Mouse (Mus musculus): ENCODE measurements around the gene Hk2. TPM values are rescaled to one million over a fixed set of nuclear protein-coding genes. Genes with fewer than 3 reads are reported as not detected.

The Hk2 gene
- total RNA-seq, 2 experiments from 2014 or later = 6.5 to 6.8 TPM

DNA sequence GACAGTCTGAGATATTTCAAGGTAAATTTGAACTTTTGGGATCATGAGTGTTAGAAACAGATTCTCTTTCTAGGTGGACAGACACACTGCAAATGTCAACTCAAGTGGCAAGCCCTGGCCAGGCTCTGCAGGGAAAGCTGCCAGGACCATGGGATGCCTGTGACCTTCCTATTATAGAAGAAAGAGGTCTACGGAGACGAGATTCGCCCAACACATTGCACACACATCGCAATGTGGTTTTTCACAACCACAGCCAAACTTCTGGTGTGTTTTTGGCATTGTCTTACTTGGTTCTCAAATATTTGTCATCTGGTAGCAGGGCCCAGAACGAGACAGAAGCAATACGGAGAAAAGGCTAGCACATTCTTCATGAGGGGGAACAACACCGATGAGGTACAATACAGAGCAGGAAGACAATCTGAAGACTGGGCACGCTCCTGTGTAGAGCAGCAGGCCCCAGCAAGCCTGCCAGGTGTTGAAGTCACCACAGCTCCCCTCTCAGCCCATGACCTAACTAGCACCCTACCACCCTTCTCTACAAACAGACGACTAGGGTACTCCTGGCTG, 26.1 kb downstream of the Hk2 start:
- no peak for ATAC-seq (replicated peaks; ENCODE audit: low FRiP score, low TSS enrichment, poor library complexity, severe bottlenecking)

DNA sequence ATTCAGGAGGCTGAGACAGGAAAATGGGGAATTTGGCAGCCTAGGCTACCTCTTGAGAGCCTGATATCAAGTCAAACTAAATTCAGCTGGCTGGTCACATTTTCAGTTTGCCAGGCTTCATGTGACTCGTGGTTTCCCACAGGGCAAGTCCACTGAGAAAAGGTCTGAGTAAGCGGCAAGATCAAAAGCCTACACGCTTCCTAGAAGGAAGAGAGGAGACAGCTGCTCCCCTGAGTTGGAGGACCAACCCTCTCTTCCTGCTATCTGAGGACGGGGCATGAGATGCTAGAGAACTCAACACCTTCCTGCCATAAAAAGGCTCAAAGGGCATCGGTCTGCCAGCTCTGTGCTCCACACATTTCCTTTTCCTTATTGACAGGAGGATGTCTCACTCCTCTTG, 27.2 kb downstream of the Hk2 start:
- ATAC-seq (replicated peaks; ENCODE audit: low FRiP score, low TSS enrichment, poor library complexity, severe bottlenecking) = no peak

DNA sequence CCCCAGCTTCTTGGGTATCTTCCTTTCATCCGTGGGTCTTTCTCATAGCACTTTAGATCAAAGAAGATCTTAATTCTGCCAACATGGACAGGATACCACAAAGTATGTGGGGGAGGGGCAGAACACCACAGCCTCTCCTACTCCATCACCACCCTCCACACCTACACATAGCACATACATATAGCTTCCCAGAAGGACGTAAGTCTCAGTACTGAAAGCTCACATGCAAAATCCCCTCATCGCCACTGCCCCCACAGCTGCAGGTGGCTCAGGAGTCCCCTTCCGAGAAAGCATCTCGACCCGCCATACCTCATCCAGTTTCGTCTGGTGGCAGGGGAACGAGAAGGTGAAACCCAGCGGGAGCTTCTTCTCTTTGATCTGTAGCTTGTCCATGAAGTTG, 29.7 kb downstream of the Hk2 start:
- no peak for ATAC-seq (replicated peaks; ENCODE audit: low FRiP score, low TSS enrichment, poor library complexity, severe bottlenecking)

DNA sequence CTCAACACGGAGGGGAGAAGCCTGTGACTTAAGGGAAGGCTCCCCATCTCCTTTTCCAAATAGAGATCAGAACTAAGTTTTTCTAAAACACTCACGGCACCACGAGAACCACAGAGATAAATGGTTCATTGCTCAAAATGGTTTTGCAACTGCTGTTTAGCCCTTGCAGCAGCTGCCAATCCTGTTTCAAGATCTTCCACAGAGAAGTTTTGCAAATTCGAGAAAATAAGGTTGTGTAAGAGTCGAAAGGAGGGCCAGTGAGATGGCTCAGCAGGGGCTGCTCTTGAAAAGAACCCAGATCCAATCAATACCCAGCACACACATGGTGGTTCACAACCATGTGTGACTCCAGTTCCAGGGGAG, 32.8 kb downstream of the Hk2 start:
- no peak for ATAC-seq (replicated peaks; ENCODE audit: low FRiP score, low TSS enrichment, poor library complexity, severe bottlenecking)

DNA sequence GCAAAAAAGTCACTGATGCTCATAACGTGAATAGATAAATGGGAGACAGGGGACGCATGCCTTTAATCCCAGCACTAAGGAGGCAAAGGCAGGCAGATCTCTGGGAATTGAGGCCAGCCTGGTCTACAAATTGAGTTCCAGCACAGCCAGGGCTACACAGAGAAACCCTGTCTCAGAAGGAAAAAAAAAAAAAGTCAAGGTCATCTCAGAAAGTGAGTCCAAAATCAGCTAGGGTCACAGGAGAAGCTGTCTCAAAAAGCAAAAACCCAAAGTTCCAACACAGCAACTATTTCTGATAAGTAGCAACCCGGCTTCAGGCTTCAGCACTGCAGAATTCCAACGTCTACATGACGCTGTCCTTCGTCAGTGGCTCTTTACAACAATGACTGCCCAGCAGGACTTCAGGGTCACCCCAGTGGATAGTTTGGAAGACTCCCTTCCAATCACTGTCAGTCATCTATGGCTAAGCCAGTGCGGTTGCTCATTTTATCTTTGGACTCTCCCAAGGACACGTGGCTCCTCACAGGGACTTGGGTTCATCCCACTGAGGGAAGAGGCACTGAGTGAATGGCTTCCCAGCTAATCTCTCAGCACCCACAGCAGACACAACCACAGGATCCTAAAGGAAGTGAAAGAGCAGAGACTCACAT, 33.3 kb downstream of the Hk2 start:
- ATAC-seq (replicated peaks; ENCODE audit: low FRiP score, low TSS enrichment, poor library complexity, severe bottlenecking) = no peak

DNA sequence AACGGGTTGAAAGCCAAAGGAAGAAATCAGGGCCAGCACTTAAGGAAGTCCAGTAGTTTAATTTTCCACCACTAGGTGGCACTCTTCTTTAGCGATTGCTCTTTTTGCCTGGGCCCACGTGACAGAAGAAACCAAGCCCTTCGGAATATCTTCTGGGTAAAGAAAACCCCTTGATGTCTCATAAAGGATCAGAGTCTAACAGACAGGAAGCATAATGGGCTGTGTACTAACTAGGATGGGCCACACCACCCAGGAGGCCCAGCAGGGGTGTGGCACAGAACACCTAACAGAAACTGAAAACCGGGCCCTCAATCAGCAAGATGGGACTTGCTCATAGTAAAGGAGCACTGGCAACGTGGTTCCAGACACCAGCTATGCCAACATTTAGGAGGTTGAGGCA, 34.0 kb downstream of the Hk2 start:
- peak; percentile 87 for ATAC-seq (replicated peaks; ENCODE audit: low FRiP score, low TSS enrichment, poor library complexity, severe bottlenecking)

DNA sequence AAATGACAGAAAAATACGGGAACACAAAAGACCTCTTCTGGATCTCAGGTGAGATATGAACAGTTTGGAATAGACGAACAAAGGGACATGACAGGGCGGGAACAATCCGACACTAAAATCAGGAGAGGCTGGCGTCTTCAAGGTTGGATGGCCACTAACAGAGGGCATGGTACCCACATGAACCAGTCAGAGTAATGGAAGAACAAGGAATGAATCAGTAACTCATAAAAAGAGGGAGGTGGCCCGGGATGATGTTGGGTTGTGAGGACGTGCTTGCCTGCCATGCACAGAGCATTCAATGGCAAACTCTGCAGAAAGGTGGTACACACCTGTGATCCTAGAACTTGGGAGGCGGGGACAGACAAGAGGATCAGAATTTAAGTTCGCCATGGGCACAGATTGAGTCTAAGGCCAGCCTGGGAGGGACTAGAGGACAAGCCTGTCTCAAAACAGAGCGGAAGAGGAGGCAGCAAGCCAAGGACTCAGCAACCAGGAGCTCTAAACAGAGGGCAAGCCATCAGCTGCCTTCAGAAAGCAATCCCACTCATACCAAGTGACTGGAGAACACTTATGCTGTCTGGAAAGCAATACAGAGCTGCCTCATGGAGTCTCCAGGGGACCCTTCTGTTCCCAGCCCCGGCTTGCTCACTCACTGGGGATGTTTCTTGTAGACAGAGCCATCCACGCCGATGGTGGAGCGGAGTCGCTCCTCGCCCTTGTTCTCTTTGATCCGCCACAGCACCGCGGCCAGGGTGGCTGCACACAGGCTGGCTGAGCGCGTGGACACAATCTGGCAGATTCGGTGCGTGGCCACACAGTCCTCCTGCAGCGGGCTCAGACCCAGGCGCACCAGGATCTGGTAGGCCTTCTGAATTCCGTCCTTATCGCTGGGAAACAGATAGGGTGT, 36.4 kb downstream of the Hk2 start:
- no peak for ATAC-seq (replicated peaks; ENCODE audit: low FRiP score, low TSS enrichment, poor library complexity, severe bottlenecking)

DNA sequence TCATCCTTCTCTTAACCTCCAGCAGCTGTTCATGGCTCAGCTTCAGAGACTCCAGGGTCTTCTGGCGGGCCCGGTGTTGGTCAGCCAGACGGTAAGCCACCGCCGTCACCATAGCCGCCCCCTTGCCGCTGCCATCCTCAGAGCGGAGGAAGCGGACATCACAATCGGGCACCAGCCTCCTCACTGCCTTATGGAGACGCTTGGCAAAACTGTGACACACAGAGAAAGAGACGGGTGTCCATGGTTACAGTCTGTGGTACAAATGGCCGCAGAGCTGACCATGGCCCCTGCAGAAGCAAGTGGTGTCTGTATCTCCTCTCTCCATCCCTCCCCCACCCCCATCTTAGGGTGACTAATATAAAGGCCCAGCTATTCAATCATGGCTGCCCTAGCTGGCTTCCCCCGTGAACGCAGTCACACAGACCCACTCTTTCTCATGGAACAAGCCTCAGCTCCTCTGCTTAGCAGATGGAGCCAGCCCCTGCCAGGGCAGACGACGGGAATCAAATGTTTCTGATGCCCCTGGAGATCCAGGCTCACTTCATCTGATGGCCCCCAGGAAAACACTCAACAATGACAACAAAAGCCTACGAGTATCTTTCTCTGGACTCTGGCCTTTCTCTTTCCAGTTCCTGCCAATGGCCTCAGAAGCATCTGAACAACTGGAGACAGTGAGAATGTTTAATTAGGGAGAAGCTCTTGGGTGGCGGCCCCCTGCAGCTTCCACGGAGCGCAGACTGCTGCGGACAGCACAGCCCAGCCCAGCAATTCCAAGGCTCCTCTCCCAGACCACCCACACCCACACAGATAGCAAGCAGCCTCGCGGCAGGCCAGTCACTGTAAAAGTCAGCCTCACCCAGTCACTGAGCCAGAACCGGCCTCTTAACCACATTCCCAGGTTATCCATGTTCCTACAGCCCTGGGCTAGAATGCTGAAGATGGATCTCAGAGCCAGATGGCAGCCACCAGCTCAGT, 37.3 kb downstream of the Hk2 start:
- ATAC-seq (replicated peaks; ENCODE audit: low FRiP score, low TSS enrichment, poor library complexity, severe bottlenecking) = no peak

DNA sequence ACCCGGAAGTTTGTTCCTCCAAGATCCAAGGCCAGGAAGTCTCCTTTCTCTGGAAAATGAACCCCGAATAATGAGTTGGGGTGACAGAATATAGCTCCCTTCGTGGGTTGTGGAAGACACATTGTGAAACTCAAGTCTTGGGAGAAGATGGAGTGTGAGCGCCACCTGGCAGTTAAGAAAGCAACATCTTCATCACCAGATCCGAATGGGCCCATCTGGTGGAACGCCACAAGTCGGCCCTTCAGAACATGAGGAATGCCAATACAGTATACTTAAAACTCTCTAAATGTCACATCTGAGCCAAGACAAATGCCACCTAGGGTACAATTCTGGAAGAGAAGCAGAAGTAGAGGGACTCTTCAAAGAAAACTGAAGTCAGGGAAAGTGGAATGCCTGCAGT, 38.9 kb downstream of the Hk2 start:
- no peak for ATAC-seq (replicated peaks; ENCODE audit: low FRiP score, low TSS enrichment, poor library complexity, severe bottlenecking)

DNA sequence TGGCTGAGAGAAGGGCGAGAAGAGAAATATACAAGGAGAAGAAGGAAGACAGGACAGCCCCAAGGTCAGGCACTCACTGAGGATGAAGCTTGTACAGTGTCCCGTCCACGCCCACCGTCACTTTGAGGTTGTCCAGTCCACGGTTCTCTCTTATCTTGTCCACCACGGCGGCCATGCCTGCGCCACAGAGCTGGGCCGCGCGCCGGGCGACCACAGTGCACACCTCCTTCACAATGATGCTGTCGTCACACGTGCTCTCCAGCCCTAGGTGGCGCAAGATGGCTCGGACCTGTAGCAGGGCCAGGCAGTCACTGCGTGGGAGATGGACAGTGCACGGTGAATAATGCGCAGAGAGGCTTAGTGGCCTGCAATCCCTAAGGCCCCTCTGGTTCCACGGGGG, 45.6 kb downstream of the Hk2 start:
- no peak for ATAC-seq (replicated peaks; ENCODE audit: low FRiP score, low TSS enrichment, poor library complexity, severe bottlenecking)

DNA sequence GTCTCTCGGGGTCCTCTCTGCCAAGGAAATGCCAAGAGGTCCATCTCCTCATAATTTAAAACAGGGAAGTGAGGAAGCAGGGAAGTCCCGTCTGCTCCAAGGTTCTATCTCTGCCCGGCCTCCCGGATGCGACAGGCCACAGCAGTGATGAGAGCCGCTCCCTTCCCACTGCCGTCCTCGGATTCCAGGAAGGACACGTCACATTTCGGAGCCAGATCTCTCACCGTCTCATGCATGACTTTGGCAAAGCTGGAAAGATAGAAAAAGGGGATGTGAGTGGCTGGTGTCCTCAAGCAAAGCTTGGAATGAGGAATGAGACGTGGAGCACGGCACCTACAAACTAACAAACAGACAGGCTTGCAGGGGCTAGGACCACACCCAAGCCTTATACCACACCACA, 47.0 kb downstream of the Hk2 start:
- no peak for ATAC-seq (replicated peaks; ENCODE audit: low FRiP score, low TSS enrichment, poor library complexity, severe bottlenecking)

DNA sequence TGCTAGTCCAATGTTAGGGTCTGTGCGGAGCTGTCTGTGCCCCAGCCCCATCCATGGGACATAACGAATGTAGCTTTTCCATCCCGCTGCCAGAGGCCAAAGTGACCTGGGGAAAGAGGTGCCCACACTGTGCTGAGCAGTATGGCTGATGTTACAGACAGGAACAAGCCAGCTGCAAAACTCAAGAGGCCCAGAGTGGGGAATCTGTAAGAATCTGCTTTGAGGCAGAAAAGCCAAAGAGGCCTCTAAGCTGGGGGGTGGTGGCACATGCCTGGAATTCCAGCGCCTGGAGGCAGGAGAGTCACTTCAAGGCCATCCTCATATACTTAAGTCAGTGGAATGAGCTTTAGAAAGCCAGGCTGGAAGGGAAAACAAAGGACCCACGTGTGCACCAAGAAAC, 50.9 kb downstream of the Hk2 start:
- no peak for ATAC-seq (replicated peaks; ENCODE audit: low FRiP score, low TSS enrichment, poor library complexity, severe bottlenecking)

DNA sequence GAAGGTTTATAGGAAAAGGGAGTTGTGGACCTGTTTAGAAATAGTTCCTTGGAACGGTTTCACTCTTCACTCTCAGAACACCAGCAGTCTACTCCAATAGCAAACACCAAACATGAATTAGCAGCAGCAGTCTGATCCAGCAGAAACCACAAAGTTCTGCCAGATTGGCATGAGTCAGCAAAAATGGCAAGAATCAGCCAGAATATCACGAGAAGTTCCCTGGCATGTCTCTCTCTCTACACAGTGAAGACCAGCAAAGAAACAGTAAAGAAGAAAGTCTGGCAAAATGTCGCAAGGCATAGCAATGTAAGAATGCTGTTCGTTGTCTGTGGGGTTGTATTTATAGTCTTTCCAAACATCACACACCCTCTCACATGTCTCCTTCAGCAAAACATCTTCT, 58.1 kb downstream of the Hk2 start:
- no peak for ATAC-seq (replicated peaks; ENCODE audit: low FRiP score, low TSS enrichment, poor library complexity, severe bottlenecking)

DNA sequence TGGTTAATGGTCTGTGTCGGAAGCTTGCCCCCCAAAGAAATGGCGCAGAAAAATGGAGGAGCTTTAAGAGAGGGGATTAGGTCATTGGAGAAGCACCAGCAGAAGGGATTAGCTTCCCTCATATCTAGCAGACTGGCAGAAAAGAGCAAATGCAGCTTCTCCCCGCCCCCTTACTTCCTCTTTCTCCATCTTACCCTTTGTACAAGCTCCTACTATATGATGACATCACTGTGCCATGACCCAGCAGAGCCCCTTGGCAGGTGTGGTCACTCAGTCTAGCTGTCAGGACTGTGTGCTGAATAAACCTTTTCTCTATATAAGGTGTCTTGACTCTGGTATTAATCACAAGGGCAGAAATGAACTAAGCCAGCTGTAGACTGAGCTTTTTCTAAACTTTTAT, 58.6 kb downstream of the Hk2 start:
- no peak for ATAC-seq (replicated peaks; ENCODE audit: low FRiP score, low TSS enrichment, poor library complexity, severe bottlenecking)

DNA sequence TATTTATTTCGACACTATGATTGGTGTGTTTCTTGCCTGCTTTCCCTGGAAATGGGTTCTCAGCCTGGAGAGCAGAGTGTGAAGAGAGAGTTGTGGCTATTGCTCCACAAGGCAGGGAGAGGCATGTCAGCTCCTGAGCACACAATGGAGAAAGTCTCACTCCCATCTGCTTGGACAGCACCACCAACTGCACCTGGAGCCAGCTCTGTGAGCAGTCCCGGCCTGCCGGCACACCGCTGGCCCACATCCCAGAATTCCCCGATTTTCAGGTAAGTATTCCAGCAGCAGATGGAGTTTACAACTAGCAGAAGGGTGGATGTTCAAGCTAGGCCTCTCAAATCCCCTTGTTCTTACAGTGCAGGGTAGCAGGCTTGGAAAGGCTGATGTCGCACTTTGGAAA, 59.0 kb downstream of the Hk2 start:
- ATAC-seq (replicated peaks; ENCODE audit: low FRiP score, low TSS enrichment, poor library complexity, severe bottlenecking) = no peak

DNA sequence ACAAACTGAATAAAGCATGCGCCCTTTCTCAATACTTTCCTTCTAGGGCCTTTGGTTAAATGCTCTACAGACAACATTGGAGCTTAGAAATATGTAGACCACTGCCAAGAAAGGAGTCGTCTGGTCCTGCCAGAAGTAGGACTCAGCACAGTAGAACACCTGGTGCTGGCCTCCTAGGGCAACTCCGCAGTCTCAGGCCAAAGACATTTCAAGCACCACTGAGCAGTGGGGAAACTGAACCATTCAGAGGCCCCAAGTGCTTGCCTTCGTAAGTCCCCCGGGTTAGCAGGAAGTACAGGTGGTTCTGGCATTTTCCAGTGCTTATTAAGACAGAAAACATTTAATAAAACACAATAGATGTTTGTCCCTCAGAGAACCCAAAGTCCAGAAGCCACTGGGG, 59.4 kb downstream of the Hk2 start:
- ATAC-seq (replicated peaks; ENCODE audit: low FRiP score, low TSS enrichment, poor library complexity, severe bottlenecking) = no peak

DNA sequence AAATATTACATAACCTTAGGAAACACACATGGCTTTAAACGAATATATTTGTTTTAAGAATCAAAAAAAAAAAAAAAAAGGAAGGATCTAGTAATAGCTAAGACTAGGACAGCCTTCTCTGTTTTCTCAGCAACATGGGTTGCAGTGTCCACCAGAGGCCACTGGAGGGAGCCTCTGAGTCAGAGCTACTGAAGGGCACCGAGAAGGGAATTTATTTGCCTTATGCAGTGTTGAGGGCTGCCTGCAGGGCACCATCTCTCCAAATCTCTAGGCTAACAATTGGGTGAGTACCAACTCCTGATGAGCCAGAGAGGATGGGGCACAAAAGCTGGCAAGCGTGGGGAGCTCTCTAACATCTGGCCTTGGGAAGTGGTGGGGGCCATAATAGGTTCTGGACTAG, 60.0 kb downstream of the Hk2 start:
- ATAC-seq (replicated peaks; ENCODE audit: low FRiP score, low TSS enrichment, poor library complexity, severe bottlenecking) = peak; percentile 93

DNA sequence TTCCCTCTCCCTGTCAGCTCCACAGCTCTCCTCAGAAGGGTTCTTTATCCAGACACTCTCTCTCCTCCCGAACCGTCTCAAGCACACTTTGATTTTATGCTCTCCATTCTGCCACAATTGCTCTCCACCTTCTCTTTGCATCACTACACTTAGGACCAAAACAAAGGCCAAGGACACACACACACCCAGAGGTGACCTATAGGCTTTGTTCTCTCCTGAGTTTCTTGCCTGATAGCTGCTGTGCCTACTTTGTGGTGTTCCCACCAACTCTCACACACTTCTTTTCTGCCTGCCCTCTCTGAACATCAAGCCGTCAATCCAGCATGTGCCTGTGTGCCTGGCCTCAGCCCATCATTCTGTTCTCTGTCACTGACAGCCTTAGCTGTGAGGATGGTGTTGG, 66.5 kb downstream of the Hk2 start:
- no peak for ATAC-seq (replicated peaks; ENCODE audit: low FRiP score, low TSS enrichment, poor library complexity, severe bottlenecking)

DNA sequence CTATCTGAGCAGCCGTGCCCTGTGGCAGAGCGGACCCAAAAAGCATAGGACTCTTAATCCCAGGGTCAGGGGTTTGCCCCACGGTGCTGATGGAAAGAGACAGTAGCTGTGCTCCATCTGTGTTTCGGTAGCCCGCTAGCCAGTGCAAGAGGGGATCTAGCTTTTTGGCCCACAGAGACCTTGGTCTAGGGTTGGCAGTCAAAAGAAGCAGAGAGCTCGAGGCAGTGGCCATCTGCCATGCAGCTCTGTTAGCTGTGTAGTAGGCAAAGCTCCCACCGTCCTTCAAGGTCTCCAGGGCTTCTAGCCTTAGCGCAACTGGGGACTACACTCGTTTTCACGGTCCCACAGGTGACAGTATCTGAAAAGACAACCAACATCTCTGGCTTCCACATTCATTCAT, 67.0 kb downstream of the Hk2 start:
- ATAC-seq (replicated peaks; ENCODE audit: low FRiP score, low TSS enrichment, poor library complexity, severe bottlenecking) = no peak

DNA sequence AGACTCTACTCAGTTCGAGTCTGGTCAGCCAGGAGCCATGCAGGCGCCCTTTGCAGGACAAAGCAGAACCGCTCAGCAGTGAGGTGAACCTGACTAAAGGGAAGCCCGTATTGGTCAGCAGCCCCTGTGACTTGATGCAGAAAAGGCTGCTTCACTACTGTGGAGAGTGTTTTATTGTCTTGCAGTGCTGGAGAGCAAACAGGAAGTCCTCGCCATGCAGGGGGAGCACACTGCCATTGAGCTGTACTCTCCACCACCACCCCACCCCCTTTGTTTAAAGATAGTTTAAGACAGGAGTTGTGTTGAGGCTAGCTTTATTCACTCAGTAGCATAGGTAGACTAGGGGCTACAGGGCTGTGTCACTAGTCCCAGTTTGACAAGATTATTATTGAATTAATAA, 69.0 kb downstream of the Hk2 start, which contains the start of gene Pole4:
TSS of gene Pole4 (minus strand) at position 145 of the 400 bp plus-strand sequence.
- no peak for ATAC-seq (replicated peaks; ENCODE audit: low FRiP score, low TSS enrichment, poor library complexity, severe bottlenecking)
